Mouse (Mus musculus): Measurements from ENCODE around the gene Map3k14. TPM values are rescaled to one million over a fixed set of nuclear protein-coding genes. Genes with fewer than 3 reads are reported as not detected.

The Map3k14 gene
- polyA plus RNA-seq, 1 experiment = 49.6 TPM

- WGBS = 70% methylated on average over 1 of the region's 1 CpGs
Measured at GRCm38 (mm10) chr11:103215355-103215754, 51.9 kb downstream of the Map3k14 start.

GRCm38 (mm10) chr11:103213712-103214111 is 53.6 kb downstream of the Map3k14 start:
- no peak for DNase-seq (ENCODE audit: low read depth in 1 of 2, low spot score in 2 of 2)
- H3K4me3 ChIP-seq (ENCODE audit: extremely low read depth, insufficient read depth, insufficient read length) = no peak overlapping the region
- no peaks in the 10 kb centered on the region for H3K36me3 ChIP-seq (ENCODE audit: control insufficient read depth, insufficient read depth, low read length)
- 86% methylated on average over 5 of the region's 5 CpGs for WGBS
- TF ChIP-seq CTCF (IDR thresholded peaks at IDR 0.05; ENCODE audit: extremely low read depth, insufficient read depth, insufficient read length, insufficient replicate concordance) (no peak), POLR2A (IDR thresholded peaks at IDR 0.05; ENCODE audit: low read depth, low read length) (no peak)
- peaks cover 5% of the 10 kb centered on the region; the same call in 1 of the 2 replicates for H3K4me1 ChIP-seq (ENCODE audit: control insufficient read depth, insufficient read depth, insufficient read length)
- H3K27me3 ChIP-seq (ENCODE audit: control insufficient read depth, insufficient read depth, low read length) = no peaks in the 10 kb centered on the region
- no peak overlapping the region for H3K27ac ChIP-seq (ENCODE audit: insufficient read depth, low read length)

More at GRCm38 (mm10) chr11:103215355-103215754, 51.9 kb downstream of the Map3k14 start:
- TF ChIP-seq CTCF (IDR thresholded peaks at IDR 0.05; ENCODE audit: extremely low read depth, insufficient read depth, insufficient read length, insufficient replicate concordance) (no peak), POLR2A (IDR thresholded peaks at IDR 0.05; ENCODE audit: low read depth, low read length) (no peak)
- Histone ChIP-seq H3K36me3 (ENCODE audit: control insufficient read depth, insufficient read depth, low read length) (peaks cover under 1% of the 10 kb centered on the region; the same call in 1 of the 2 replicates), H3K4me1 (ENCODE audit: control insufficient read depth, insufficient read depth, insufficient read length) (peaks cover 5% of the 10 kb centered on the region; the same call in 1 of the 2 replicates), H3K27me3 (ENCODE audit: control insufficient read depth, insufficient read depth, low read length) (no peaks in the 10 kb centered on the region), H3K27ac (ENCODE audit: insufficient read depth, low read length) (no peak overlapping the region), H3K4me3 (ENCODE audit: extremely low read depth, insufficient read depth, insufficient read length) (no peak overlapping the region)
- DNase-seq (ENCODE audit: low read depth in 1 of 2, low spot score in 2 of 2) = no peak

- no peak overlapping the region for H3K4me3 ChIP-seq (ENCODE audit: extremely low read depth, insufficient read depth, insufficient read length)
- no peaks in the 10 kb centered on the region for H3K4me1 ChIP-seq (ENCODE audit: control insufficient read depth, insufficient read depth, insufficient read length)
- WGBS = 80% methylated on average over 8 of the region's 8 CpGs
Measured at GRCm38 (mm10) chr11:103210291-103210690, 57.0 kb downstream of the Map3k14 start.

DNA sequence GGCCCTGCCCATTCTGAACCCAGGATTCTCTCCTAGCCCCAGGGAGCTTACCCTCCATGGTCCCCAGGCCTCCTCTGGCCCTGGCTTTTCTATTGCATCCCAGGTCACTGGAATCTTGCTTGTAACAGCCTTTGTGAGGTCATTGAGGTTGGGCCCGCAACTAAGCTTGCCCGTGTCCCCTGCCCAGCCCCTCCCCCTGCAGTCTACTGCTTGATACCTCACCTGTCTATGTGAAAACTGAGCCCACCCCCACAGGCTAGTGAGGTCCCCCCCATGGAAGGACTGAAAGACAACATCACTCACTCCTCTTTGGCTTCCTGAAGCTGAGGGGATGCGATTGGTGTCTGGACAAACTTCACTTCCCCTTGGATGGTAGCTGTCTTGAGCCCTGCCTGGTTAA is 58.8 kb downstream of the Map3k14 start, which contains the start of gene 1700023F06Rik:
1700023F06Rik (minus strand) TSS at position 101 of the 400 bp plus-strand sequence.
- no peak for DNase-seq (ENCODE audit: low read depth in 1 of 2, low spot score in 2 of 2)
- no peak for TF ChIP-seq CTCF (IDR thresholded peaks at IDR 0.05; ENCODE audit: extremely low read depth, insufficient read depth, insufficient read length, insufficient replicate concordance)
- TF ChIP-seq POLR2A (IDR thresholded peaks at IDR 0.05; ENCODE audit: low read depth, low read length) = no peak
- H3K4me3 ChIP-seq (ENCODE audit: extremely low read depth, insufficient read depth, insufficient read length) = no peak within 1 kb of the TSS
- no peaks in the 10 kb centered on the region for H3K36me3 ChIP-seq (ENCODE audit: control insufficient read depth, insufficient read depth, low read length)
- whole genome bisulfite sequencing = 93% methylated on average over 3 of the region's 3 CpGs
- H3K4me1 ChIP-seq (ENCODE audit: control insufficient read depth, insufficient read depth, insufficient read length) = no peaks in the 10 kb centered on the region
- H3K27me3 ChIP-seq (ENCODE audit: control insufficient read depth, insufficient read depth, low read length) = no peaks in the 10 kb centered on the region
- no peak within 1 kb of the TSS for H3K27ac ChIP-seq (ENCODE audit: insufficient read depth, low read length)

More at GRCm38 (mm10) chr11:103210291-103210690, 57.0 kb downstream of the Map3k14 start:
- no peak for TF ChIP-seq POLR2A (IDR thresholded peaks at IDR 0.05; ENCODE audit: low read depth, low read length)
- TF ChIP-seq CTCF (IDR thresholded peaks at IDR 0.05; ENCODE audit: extremely low read depth, insufficient read depth, insufficient read length, insufficient replicate concordance) = no peak
- no peak overlapping the region for H3K27ac ChIP-seq (ENCODE audit: insufficient read depth, low read length)
- DNase-seq (ENCODE audit: low read depth in 1 of 2, low spot score in 2 of 2) = no peak
- H3K27me3 ChIP-seq (ENCODE audit: control insufficient read depth, insufficient read depth, low read length) = no peaks in the 10 kb centered on the region
- no peaks in the 10 kb centered on the region for H3K36me3 ChIP-seq (ENCODE audit: control insufficient read depth, insufficient read depth, low read length)

GRCm38 (mm10) chr11:103206203-103206602 is 61.1 kb downstream of the Map3k14 start:
- Histone ChIP-seq H3K27me3 (ENCODE audit: control insufficient read depth, insufficient read depth, low read length) (no peaks in the 10 kb centered on the region), H3K4me3 (ENCODE audit: extremely low read depth, insufficient read depth, insufficient read length) (no peak overlapping the region), H3K4me1 (ENCODE audit: control insufficient read depth, insufficient read depth, insufficient read length) (no peaks in the 10 kb centered on the region), H3K27ac (ENCODE audit: insufficient read depth, low read length) (no peak overlapping the region), H3K36me3 (ENCODE audit: control insufficient read depth, insufficient read depth, low read length) (no peaks in the 10 kb centered on the region)
- no peak for DNase-seq (ENCODE audit: low read depth in 1 of 2, low spot score in 2 of 2)
- 88% methylated on average over 6 of the region's 6 CpGs for WGBS
- TF ChIP-seq POLR2A (IDR thresholded peaks at IDR 0.05; ENCODE audit: low read depth, low read length) = no peak
- no peak for TF ChIP-seq CTCF (IDR thresholded peaks at IDR 0.05; ENCODE audit: extremely low read depth, insufficient read depth, insufficient read length, insufficient replicate concordance)

DNA sequence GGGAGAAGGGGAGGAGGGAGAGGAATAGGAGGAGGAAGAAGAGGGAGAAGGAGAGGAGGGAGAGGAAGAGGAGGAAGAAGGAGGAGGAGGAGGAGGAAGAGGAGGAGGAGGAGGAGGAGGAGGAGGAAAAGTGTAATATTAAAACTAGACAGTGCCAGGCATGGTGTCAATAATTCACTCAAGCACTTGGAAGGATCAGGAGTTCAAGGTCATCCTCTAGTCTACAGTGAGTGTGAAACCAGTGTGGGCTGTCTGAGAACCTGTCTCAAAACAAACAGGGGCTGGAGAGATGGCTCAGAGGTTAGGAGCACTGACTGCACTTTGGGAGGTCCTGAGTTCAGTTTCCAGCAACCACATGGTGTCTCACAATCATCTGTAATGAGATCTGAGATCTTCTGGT is 64.9 kb downstream of the Map3k14 start:
- Histone ChIP-seq H3K4me3 (ENCODE audit: extremely low read depth, insufficient read depth, insufficient read length) (no peak overlapping the region), H3K4me1 (ENCODE audit: control insufficient read depth, insufficient read depth, insufficient read length) (no peaks in the 10 kb centered on the region), H3K27ac (ENCODE audit: insufficient read depth, low read length) (no peak overlapping the region), H3K27me3 (ENCODE audit: control insufficient read depth, insufficient read depth, low read length) (no peaks in the 10 kb centered on the region), H3K36me3 (ENCODE audit: control insufficient read depth, insufficient read depth, low read length) (peaks cover 18% of the 10 kb centered on the region)
- TF ChIP-seq POLR2A (IDR thresholded peaks at IDR 0.05; ENCODE audit: low read depth, low read length) = no peak
- TF ChIP-seq CTCF (IDR thresholded peaks at IDR 0.05; ENCODE audit: extremely low read depth, insufficient read depth, insufficient read length, insufficient replicate concordance) = no peak
- DNase-seq (ENCODE audit: low read depth in 1 of 2, low spot score in 2 of 2) = no peak

DNA sequence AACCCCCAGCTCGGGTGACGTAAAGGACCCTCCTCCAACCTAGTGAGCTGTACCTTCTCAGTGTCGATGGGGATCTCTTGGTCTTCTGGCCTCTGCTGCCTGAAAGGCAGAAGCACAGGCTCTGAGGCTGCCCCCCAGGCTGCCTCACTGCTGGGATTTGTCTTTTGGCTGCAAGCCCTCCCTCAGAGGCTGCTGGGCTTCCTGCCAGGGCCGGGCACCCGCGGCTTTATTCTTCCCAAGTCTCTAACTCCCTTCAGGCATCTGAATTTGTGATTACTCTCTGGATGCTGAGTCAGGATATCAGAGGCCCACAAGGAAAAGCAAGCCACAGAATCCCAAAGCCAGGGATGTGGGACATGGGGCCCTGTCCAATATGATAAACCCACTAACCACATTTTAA is 65.6 kb downstream of the Map3k14 start:
- TF ChIP-seq POLR2A (IDR thresholded peaks at IDR 0.05; ENCODE audit: low read depth, low read length) (no peak), CTCF (IDR thresholded peaks at IDR 0.05; ENCODE audit: extremely low read depth, insufficient read depth, insufficient read length, insufficient replicate concordance) (no peak)
- Histone ChIP-seq H3K27me3 (ENCODE audit: control insufficient read depth, insufficient read depth, low read length) (no peaks in the 10 kb centered on the region), H3K4me1 (ENCODE audit: control insufficient read depth, insufficient read depth, insufficient read length) (no peaks in the 10 kb centered on the region), H3K36me3 (ENCODE audit: control insufficient read depth, insufficient read depth, low read length) (peaks cover 25% of the 10 kb centered on the region), H3K4me3 (ENCODE audit: extremely low read depth, insufficient read depth, insufficient read length) (no peak overlapping the region), H3K27ac (ENCODE audit: insufficient read depth, low read length) (no peak overlapping the region)
- WGBS = 34% methylated on average over 6 of the region's 6 CpGs
- DNase-seq (ENCODE audit: low read depth in 1 of 2, low spot score in 2 of 2) = no peak

All from spleen, adult 2 months (tissue).